Mouse (Mus musculus) liver (tissue): ENCODE results near the gene Cryaa.
A peak's percentile ranks its signal among the peaks of the same experiment; 100 is the strongest.
"Not testable (repeated sequence)": the region's sequence is repeated elsewhere in the genome, so short reads cannot be mapped to it uniquely, and the experiment has no call there.

ENCODE experiments used
- DNase-seq: peaks from one replicate; pipeline ENCODE4 v3.0.0-alpha.2; 2020; ENCODE audit warnings: mixed read lengths

The Cryaa gene

DNA sequence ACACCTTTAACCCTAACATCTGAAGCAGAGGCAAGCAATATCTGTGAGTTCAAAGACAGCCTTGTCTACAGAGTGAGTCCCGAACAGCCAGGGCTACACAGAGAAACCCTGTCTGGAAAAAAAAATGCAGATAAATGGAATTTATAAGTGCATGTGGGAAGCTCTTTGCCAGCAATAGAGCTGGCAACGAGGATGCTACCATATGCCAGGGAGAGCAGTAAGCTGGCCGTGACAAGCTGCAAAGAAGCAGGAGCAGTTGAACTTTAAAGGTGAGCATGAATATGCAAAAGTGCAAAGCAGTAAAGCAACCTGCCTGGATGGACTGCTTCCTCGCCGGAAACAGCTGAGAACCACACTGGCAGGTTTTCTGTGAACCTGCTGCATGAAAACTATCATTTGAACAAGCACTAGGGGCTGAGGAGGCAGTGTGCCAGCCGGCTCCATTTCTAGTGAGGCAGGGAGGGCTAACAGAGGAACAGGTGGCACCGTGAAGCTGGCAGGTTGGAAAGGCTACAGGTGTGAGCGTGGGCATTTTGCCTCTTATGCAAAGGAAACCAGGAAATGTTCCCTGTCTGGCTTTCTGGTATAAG, 16.9 kb upstream of the Cryaa start:
- no peak for DNase-seq

GRCm38 (mm10) chr17:31662855-31663254, 14.8 kb upstream of the Cryaa start:
- no peak for DNase-seq

- peak; percentile 80 for DNase-seq
These were observed 12.8 kb upstream of the Cryaa start for GRCm38 (mm10) chr17:31664760-31665159.

- no peak for DNase-seq
These were observed 9.3 kb upstream of the Cryaa start for GRCm38 (mm10) chr17:31668306-31668705.

- DNase-seq = no peak
These were observed 7.4 kb upstream of the Cryaa start for GRCm38 (mm10) chr17:31670163-31670562.

GRCm38 (mm10) chr17:31671698-31672097, 5.9 kb upstream of the Cryaa start:
- no peak for DNase-seq

DNA sequence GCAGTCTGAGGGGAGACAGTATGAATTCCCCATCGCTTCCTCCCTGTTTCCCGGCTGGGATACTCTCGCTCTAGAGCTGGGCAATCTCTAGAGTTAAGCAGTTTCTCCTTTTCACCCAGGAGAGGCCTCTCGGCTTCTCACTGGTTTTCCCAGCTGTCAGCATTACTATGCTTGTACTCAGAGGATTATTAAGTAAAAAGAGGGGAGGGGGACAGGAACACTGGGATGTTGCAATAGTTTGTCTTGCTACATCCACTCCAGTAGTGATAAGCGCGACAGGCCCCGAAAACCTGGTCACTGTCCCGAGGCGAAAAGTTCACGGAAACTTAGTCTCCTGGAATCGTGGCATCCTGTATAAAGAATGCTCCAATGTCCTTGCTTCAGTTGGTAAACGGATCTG, 5.3 kb upstream of the Cryaa start:
- DNase-seq = no peak

- DNase-seq = no peak
These were observed 3.2 kb upstream of the Cryaa start for GRCm38 (mm10) chr17:31674426-31674825.

DNA sequence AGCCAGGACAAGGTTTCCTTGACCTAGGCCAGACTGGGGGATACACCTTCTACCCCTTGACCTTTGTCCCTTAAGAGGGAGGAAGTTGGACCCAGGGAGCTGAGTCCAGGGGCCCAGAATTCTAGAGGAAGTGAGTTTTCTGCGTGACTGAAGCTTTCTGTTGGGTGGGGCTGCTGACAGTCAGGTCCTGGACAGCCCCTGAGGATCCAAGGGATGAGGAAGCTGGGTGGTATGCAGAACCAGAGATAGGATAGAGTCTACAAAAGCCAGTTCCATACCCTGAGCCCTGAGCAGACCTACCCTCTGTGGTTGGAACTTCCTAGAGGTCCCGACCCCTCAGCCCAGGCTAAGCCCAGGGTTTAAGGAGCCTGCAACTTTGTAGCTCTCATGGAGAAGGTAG, 2.8 kb downstream of the Cryaa start:
- no peak for DNase-seq

DNA sequence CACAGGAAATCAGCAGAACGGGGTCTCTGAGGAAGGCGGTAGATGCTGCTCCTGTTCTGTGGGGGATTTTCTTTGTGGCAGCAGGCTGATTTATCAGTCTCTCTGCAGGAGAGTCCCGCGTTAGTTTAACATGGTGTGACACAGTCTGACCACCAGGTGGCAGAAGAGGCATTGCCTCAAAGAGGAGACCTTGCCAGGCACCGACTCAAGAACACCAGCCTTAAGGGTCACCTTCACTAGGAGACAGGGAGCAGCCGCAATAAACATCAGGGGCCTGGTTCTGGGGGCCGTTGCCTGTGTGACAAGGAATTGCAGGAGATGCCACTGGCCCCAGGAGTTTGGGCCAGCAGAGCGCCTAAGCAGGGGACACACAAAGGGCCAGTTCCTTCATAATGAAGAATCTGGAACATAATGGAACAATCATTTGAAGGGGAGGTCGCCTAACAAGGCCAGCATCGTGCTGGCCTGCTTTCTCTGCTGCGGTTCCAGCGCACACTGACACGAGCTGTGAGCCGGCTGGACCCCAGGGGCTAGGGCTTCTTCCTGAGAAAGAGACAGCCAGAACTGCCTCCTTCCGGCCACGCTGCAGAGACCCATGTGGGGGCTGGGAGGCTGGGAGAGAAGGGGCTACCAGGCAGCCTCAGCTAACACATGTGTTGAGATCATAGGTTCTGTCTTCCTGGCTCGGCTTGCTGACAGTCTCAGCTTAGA, 8.1 kb downstream of the Cryaa start:
- DNase-seq = peak; percentile 80

- DNase-seq = peak; percentile 48
These were observed 8.6 kb downstream of the Cryaa start for GRCm38 (mm10) chr17:31686225-31686564.

GRCm38 (mm10) chr17:31688112-31688511, 10.5 kb downstream of the Cryaa start:
- no peak for DNase-seq

DNA sequence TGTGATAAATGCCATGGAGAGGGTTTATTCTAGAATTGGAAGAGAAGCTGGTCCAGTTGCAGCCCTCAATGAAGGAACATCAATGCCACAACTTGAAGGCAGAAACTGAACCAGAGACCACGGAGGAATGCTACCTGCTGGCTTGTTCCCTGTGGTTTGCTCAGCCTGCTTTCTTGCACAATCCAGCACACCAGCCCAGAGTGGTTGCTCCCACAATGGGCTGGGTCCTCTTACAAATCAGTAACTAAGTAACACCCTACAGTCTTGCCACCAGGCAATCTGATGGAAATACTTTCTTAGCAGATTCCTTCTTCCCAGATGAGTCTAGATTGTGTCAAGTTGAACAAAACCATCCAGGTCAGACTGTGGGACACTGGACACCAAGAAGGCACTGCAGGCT, 12.0 kb downstream of the Cryaa start:
- no peak for DNase-seq

DNA sequence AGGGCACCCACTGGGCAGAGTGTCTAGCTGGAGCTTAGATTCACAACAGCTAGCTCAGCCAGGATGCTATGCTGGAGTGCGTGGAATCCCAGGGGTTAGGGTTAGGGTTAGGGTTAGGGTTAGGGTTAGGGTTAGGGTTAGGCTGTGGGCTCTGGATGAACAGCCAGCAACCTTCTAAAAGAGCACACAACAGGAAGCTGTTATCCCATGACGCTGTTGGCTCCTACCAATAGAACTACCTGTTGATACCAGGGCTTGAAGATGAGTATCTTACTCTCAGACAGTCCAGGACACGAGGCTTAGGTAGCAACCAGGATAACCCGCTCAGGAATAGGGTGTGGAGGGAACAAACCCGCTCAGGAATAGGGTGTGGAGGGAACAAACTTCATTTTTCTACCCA, 15.3 kb downstream of the Cryaa start:
- DNase-seq = no peak

GRCm38 (mm10) chr17:31693330-31694022, 15.9 kb downstream of the Cryaa start:
- DNase-seq = peak; percentile 74

DNA sequence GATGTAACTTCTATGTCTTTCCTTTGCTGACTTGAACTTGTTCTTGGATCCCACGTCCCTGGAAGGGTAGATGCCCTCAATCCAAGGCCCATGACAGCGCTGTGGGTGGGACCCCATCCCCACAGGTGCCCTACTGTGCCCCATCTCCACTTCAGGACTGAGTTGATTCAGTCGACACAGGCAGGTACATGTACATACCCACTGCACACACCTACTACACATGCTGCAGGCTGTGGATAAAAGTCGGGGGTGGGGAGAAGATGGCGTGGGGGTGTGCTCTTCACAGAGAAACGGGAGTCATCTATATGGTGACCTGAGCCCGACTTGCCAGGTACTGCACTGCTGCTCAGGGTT, 16.4 kb downstream of the Cryaa start:
- DNase-seq = no peak

DNA sequence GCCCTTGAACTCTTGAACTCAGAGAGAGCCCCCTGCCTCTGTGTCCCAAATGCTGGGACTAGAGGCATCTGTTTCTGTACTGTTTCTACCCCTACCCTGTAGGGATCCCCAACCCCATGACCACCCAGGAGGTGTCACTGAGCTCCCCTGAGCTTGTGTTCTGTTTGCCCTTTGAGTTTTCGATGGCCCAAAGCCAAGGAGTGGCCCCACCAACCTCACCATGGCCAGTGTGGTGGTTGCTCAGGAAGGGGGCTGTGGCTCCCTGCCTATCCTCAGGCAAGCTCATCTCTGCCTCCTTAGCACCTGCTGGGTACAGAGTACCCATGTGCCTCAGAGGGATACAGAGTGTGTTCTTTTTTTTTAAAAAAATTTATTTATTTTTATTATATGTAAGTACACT, 17.3 kb downstream of the Cryaa start:
- DNase-seq = no peak

DNA sequence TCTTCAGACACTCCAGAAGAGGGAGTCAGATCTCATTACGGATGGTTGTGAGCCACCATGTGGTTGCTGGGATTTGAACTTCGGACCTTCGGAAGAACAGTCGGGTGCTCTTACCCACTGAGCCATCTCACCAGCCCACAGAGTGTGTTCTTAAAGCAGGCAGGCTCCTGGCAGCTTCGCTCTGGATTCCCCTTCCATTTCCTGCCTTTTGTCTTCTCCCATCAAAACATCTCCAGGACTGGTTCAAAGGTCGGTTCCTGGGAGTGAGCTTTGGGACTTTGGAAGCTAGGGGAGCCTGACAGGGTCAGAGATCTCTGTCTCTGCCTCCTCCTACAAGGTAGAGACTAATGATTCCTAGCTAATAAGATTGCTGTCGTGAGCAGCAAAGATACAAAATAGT, 17.7 kb downstream of the Cryaa start:
- not testable (repeated sequence) for DNase-seq

- no peak for DNase-seq
These were observed 20.7 kb downstream of the Cryaa start for GRCm38 (mm10) chr17:31698347-31698746.

DNA sequence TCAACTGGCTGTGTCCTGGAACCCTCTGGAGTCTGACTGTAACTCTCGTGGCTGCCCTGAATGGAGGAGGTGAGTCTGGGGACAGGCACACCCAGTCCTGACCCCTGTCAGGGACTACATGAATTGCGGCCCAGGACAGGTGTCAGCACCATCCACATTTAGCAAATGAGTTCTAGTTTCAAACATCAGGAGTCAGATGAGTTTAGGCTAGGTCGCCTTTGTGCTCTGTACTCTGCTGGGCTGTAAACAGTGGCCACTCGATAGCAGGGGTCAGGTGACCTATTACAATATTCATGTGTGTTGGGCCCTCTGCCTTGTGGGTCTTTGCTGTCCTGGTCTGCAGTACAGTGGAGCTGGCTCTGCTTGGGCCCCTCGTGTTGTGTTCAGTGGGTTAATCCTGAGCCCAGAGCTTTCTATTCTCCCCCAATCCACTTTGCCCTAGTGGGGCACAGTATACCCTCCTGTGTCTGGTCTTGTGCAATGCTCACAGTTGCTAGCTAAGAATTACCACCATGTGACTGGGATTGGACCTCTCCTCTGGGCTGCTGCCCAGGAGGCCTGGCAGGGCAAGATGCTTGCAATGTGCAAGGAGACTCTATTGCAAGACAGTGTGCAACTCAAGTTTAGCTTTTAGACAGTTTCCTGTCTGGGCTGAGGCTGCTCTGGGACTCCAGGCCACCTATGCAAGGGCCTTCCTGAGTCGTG, 25.8 kb downstream of the Cryaa start:
- DNase-seq = no peak

DNA sequence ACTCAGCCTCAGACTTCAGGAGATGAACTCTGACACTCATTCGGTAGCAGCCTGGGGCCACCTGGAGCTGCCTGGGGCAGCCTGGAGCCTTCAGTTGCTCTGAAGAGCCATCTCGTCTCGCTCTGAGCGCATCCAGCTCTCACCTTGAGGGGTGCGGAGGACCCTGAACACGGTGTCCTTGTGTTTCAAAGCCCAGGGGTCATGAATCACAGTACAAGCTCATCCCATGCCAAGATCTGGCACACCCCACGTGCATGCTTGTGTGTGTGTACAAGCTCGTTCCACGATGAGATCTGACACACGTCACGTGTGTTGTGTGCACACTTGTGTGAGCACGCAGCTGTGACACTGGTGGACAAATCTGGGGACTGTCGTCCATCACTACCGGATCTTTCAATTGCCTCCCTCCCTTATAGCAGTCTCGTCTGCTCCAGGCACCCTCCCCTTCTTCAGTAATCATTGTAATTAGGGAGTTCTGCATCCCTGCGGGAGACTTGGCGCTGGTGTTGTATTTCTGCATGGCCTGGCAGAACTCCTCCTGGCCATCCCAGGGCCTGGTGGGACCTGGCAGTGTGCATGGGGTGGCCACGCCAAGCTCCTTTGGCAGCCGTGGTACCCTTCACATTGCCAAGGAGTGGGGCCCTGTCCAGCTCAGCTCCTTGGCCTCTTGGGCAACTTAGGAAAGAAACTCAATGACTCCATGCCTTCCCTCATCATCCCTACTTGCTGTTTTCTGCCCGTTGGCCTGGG, 27.8 kb downstream of the Cryaa start:
- DNase-seq = no peak

GRCm38 (mm10) chr17:31709121-31709741, 31.6 kb downstream of the Cryaa start:
- no peak for DNase-seq

GRCm38 (mm10) chr17:31710455-31710854, 32.8 kb downstream of the Cryaa start:
- DNase-seq = no peak
